Mouse (Mus musculus) adrenal gland, adult 18-20 months (tissue): ENCODE measurements around the gene Cnnm4. TPM values are rescaled to one million over a fixed set of nuclear protein-coding genes. Genes with fewer than 3 reads are reported as not detected.
"Not testable (repeated sequence)": the region's sequence is repeated elsewhere in the genome, so short reads cannot be mapped to it uniquely, and the experiment has no call there.

Experiments
- DNase-seq, 2 experiments: peaks; one replicate each; pipeline ENCODE4 v3.0.0; 2021 to 2022; ENCODE audit warnings: low spot score in 2 of 2
- total RNA-seq, 2 experiments: library from RNA; stranded (reverse); gene quantifications; 1 replicate in 1 of 2; 2 replicates in 1 of 2; pipeline ENCODE4 v1.2.3; 2021

Gene Cnnm4
- total RNA-seq, 2 experiments from 2014 or later: 3.6 to 5.9 TPM

DNA sequence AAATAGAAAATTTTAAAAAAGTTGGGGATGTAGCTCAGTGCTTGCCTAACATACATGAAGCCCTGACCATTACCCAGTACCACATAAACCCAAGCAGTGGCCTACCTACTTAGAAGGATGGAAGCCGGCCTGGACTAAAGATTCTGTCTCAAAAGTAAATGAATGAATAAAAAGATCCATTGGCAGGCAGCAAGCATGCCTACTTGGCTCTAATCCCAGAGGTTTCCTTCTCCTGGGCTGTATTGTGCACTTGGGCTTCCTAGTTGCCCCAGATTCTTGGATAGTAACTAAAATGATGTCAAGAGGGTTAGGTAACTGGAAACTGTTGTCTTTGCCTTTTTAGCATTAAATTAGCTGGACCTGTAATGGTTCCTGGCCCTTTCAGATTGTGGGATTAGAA is 41.9 kb downstream of the Cnnm4 start:
- no peak for DNase-seq

DNA sequence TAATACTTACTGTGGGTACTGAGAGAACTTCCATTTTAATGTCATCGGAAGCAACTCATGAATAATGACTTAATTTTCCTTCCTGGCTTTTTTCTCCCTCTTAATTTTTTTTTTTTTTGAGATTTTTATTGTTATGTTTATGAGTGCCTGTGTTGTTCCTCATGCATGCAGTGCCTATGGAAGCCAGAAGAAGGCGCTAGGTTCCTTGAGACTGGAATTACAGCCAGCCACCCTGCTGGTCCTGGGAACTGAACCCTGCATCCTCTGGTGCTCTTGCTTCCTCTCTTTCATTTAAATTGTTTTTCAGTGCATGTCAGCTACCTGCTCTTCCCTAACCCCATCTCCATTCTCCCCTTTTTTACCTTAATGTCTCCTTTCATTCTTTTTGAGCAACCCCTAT is 42.3 kb downstream of the Cnnm4 start:
- no peak for DNase-seq

DNA sequence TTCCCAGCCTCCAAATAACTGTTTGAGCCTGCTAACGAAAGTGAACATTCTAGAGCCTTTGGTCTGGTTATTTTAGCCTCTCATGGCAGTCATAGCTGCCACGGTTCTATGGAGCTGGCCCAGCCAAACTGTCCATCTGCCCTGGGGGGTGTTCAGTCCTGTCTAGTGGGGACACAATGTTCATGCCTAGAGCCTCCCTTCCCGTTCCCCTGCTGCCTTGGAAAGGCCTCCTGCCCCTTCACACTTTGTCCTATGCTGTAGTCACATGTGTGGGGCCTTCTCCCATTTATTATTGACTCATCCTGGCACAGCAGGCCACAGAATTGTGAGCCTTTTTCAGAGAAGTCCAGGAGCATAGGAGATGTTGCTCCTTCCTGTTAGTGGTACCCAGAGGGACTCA is 46.8 kb downstream of the Cnnm4 start:
- DNase-seq: no peak

DNA sequence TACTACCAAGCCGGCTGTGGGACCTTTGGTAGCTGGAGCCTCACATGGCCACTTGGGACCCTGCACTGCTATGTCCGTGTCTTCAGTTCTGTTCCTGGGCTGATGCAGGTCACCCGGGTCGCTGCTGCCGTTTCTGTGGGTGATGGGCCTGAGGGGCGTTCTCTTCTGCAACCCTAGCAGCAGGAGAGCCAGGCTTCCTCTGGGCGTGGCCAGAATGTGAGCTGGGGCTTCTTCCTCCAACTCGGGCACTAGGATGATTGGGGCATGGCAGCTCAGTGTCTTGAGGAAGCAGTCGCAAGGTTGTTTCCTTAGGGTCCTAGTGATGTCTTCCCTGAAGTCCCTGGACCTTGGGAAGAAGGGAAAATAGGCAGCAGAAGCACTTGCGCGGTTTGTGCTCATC is 48.2 kb downstream of the Cnnm4 start:
- no peak for DNase-seq

DNA sequence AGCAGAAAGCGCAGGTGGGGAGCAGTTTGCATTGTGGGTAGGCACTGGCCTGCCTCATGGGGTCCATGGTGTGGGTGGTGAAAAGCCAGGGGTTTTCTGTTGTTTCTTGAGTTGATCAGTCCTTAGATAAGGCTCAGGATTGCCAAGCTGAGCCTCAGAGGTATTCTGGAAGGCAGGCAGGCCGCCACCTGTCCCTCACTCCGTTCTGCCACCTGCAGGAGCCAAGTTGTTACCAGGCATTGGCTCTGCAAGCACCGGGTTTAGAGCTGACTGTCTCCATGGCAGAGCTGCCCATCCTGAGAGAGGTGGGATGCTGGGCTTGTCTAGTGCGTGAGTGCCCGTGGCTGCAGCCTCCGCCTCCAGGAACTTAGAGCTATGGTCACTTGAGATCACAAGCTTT is 50.8 kb downstream of the Cnnm4 start:
- DNase-seq: no peak

DNA sequence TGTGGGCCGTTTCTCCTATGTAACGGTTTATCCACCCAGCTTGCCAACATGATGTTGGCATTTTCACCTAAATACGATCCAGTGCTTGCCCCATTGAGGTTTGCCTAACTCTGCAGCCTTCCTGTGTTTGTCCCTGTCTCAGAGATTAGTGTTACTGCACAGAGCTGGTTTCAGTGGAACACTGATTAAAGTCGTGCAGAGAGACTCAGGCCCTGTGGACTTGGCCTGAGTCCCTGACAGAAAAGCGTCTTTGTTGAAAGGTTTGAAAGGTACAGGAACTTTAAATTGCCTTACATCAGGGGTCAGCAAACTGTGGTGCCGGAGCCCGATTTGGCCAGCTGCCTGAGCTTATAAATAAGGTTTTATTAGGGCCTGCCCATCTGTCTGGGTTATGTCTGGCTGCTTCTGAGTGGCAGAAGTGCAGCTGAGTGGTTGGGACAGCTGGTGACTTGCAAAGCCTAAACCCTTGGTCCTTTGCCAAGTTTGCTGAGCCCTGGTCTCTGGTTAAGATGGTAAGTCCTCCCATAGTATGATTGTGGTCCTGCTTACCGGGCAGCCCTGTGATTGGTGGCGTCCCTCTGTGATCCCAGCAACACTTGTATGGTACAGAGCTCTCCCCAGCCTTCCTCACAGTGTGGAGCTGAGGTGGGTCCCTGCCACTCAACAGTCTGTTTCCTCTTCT is 52.1 kb downstream of the Cnnm4 start:
- no peak for DNase-seq

DNA sequence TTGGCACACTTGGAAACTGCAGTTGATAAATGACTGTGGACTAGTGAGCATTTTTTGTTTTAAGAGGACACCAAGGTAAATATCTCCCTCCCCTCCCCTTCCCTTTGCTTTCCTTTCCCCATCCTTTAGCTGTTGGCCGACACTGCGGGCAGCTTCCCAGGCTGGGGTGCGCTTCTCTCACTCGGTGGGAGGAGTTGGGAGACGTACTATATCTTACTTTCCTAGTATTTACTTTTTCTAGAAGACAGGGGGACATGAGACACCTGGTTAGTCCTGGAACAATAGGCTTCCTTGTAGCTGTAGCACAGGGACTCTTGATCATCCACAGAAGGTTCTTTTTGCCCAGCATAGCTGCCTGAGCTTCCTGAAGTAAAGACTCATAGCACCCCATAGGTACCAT is 52.6 kb downstream of the Cnnm4 start:
- DNase-seq: no peak

DNA sequence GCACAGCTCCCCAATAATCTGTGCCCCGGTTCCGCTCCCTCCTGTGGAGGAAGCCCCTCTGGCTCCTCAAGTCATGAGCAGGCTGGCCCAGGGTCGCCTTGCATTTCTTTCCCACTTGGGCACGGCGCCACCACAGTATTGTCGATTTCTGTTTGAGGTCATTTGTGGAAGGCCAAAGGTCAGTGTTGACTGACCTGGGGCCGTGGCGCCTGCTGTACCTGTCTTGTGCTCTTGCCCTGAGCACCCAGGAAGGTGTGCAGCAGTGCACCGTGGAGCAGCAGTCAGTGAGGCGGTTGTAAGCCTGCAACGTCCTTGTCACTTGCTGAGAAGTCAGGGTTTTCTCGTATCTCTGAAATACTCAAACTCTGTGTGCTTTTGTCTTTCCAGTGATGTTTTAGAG is 54.4 kb downstream of the Cnnm4 start:
- DNase-seq: no peak

DNA sequence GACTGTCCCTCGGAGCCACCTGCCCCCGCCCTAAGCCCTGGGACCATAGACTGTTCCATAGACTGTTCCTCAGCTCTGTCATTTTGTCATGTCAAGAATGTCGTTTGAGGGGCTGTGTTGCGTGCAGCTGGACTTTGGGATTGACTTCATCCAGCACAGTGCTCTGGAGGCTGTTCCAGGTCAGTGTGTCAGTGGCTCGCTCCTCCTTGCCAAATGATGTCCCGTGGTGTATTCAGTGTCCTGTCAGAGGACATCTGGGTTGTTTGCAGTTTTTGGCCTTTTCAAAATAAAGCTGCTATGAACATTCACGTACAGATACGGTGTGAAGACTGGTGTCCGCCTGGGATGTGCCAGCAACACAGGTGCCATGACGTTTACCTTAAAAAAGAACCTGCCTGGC is 55.5 kb downstream of the Cnnm4 start:
- DNase-seq: no peak

DNA sequence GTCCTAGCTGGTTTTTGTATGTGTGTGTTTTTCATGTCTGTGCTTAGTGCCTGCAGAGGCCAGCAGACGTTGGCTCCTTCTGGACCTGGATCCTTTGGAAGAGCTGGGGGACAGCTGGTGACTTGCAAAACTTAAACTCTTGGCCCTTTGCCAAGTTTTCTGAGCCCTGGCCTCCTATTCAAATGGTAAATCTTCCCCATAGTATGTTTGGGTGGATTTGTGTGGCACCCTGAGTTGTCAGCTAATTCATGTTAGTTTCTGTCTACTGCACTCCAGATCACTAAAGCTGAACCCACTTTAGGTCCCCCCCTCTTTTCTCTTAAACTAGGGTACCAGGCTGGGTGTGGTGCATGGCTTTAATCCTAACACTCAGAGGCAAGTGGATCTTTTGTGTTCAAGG is 56.9 kb downstream of the Cnnm4 start:
- DNase-seq: no peak

DNA sequence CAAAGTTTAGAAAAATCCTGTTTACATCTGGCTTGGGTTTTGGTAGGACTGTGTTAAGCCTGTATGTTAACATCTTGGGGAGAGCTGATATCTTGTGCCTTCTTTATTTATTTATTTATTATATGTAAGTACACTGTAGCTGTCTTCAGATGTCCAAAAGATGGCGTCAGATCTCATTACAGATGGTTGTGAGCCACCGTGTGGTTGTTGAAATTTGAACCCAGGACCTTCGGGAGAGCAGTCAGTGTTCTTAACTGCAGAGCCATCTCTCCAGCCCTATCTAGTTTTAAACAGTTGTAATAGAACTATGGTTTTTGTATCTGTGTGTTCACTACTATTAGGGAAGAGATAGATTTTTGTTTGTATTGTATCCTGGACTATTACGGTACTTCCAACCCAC is 57.9 kb downstream of the Cnnm4 start:
- no peak for DNase-seq

DNA sequence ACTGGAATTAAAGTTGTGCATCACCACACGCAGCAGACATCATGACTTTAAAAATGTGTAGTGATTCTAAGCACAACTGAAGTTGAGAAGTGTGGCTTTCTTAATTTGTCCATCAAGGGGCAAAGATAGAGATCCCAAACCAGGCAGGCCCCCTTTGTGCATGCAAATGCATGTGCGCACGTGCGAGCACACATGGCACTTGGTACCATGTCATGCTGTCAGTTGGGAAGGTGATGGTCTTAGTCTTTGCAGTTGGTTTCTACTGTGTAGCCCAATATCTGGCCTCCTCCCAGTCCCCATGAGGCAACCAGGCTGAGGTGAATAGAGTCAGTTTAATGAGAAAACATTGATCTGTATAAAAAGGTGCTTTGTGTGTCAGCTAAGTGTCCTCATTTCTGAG is 58.5 kb downstream of the Cnnm4 start:
- no peak for DNase-seq

DNA sequence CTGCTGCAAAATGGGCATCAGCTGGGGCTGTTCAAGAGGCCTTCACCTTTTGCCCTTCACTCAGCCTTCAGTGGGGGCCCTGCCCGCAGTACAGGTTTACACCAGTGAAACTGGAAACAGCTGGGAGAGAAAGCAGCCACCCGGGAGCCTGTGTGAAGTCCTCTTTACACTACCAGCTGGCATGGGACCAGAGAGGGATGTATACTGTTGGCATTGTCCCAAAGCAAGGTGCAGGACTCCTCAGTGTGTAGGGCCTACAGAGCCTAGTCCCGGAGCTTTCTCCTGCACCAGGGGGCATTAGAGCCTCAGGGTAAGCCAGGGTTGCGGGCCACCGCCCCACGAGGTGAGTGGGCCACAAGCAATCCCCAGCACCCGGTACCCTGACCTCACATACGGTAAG is 59.1 kb downstream of the Cnnm4 start:
- DNase-seq: no peak

DNA sequence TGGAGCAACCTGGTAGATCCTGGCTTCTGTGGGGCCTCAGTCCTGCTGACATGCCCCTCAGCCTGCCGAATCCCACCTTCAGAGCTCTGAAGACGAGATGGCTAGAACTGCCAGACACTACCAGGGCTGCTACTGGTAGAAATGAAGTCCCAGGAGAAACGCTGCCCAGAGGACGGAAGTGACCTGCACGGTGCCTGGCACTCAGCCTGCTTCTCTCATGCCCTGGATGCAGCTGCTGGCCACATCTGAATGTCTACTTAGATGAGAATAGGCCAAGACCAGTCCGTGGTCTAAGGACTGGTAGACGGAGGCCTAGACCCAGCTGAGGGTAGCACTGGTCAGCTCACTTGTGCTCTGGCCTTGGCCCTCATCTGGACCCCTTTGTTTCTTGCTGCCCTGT is 59.5 kb downstream of the Cnnm4 start:
- no peak for DNase-seq

DNA sequence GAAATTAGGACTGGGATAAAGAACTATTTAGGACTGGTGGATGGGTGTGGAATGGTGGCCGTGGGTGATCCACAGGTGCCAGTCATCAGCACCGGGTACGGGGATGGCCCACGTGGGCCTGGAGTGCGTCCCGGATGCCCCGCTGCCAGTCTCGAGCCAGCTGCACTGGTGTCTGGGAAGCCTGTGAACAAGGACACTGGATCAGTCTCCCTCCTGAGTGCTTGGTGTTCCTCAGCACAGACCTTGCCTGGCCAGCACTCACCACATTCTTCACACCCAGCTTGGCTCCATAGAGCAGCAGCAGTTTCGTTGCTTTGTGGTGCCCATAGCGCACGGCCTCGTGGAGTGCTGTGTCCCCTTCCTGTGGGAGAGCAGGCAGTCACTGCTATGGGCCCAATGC is 60.0 kb downstream of the Cnnm4 start:
- no peak for DNase-seq

DNA sequence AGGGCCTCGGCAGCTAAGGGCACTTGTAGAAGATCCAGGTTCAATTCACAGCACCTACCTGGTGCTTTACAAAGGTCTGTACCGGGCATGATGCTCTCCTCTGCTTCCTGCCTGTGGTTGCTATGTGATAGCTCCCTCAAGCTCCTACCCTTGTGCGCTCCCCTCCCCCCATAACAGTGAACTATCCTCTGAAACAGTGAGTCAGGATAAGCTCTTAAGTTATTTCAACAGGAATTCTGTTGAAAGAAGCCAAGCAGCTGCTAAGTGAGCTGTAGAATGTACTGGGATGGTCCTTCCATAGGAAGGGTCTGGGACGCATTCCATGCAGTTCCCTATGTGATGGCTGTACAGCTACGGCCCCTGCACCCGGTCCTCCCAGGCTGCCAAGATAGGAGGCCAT is 62.1 kb downstream of the Cnnm4 start:
- DNase-seq: no peak

DNA sequence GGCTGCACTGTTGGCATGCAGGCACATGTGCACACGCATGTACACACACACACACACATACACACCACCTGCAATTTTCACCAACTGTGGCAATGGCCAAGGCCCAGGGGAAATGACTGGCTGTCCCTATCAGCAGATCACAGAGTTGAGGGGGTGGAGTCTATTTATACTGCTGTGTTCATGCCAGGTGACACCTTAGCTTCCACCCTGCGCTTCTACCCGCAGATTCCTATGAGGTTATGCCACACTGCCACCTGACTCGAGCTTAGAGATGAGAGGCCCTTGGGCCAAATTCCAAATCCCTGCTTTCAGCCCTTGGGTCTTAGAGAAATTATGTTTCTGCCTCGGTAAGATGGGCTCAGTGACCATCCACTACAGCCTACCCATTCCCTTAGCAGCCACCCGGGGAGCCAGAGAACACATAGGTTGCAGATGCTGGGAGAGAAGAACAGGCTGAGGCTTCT is 63.2 kb downstream of the Cnnm4 start:
- DNase-seq: no peak

DNA sequence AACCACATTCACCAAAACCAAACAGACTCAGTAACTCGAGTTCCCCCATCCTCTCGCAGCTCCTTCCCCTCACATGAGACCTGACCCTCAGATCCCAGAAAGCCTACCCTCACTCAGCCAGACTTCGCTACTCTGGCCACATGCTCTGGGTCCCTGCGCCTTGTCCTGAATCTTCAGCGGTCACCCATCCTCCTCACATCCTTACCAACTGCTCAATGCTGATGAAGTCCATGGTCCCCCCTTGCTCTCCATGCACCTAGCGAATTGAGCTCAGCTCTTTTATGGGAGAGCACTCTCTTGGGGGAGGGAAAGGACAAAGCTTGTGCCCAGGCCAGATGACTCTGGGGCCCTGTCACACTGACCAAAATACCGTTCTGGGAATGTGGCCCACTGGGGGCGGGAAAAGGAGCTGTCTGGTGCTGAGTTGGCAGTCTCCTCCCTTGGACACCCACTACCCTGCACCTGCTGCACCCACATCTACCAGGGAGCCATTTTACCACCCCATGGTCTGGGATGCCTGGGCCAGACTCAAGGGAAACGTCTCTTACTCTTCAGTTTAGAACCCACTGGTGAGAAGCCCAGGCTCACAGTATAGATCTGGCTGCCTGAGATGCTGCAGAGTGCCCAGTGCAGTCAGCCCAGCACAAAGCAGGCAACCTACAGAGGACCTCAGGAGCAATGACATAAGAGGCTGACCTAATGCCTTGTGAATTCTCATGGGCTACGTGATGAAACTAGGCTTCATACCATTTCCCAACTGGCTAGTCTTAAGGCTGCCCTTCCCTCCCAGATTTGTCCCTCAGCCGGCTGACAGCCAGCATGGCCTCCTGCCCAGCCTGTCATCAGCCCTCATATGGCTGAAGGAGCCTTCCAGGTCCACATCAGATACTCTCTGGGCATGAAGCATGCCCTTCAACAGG is 64.3 kb downstream of the Cnnm4 start:
- no peak for DNase-seq

DNA sequence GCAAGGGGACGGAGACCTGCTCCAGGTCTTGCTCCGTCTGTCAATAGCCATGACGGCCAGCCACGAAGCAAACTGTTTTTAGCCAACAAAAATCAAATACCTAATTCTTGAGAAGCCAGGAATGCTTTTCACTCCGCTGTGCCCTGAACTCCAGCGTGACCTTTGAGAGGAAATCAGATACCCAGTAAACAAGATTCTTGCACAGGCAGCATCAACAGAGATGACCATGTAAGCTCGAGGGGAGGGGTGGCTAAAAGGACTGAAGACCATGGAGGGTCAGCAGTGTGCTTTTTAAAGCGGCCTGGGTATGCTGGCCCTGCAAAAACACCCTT is 64.9 kb downstream of the Cnnm4 start:
- no peak for DNase-seq

DNA sequence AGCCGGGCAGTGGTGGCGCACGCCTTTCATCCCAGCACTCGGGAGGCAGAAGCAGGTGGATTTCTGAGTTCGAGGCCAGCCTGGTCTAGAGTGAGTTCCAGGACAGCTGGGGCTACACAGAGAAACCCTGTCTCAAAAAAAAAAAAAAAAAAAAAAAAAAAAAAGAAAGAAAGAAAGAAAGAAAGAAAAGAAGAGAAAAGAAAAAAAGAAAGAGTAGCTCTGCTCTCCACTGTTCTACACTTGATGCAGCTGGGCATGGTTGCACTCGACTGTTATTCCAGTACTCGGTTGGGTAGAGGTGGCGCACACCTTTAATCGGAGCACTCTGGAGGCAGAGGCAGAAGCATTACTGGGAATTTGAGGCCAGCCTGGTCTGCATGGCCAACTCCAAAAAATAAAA is 65.4 kb downstream of the Cnnm4 start, which contains the start of gene Ankrd23:
Gene Ankrd23 (minus strand): TSS at position 101 of the 400 bp plus-strand sequence.
- DNase-seq: not testable (repeated sequence)

DNA sequence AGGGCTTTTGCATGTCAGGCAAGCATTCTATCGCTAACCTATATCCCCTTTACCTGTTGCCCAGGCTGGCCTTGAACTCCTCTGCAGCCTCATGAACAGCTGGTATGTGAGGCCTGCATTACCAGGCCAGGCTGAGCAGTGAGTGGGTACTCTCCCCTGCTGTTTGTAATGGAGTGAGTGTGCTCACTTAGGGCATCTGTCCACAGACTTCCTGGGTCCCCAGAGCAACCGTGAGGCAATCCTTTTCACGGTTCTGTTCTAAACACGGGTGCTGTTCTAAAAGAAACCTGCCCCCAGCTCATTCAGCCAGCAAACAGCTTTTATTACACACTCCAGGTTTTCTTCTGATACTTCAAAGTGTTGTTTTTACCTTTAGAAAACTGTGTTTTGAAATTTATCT is 67.3 kb downstream of the Cnnm4 start:
- DNase-seq: no peak

DNA sequence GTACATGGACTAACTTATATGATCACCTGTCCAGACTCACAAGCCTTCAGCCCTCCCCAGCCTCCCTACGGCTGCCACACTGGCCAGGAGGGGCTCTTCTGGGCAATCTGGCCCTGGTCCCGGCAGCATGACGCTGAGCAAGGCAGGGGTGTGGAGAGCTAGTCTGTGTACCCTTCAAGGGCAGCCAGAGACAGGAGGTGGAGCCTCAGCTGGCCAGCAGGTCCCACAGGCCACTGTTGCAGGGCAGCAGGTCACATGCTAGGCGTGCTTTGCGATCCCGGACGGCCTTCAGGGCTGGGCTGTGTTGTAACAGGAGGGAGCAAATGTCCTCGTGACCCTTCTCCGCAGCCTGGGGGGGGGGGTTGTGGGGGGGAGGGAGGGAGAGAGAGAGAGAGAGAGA is 67.8 kb downstream of the Cnnm4 start, which contains the start of gene Gm42417:
Gene Gm42417 (minus strand): TSS at position 244 of the 400 bp plus-strand sequence.
- DNase-seq: peak; percentile 60 to 69
